Mouse (Mus musculus) C2C12 (cell line): ENCODE results near the gene Rhbdl1.

Experiments used
- CTCF ChIP-seq: IDR thresholded peaks from one replicate; pipeline ENCODE4 v1.5.1; 2011; ENCODE audit not compliant: control insufficient read depth, insufficient read depth, insufficient read length
- MAX ChIP-seq: IDR thresholded peaks from one replicate; pipeline ENCODE4 v1.6.1; 2011; ENCODE audit warnings: mild to moderate bottlenecking, control low read depth
- MYOG ChIP-seq: IDR thresholded peaks from one replicate; pipeline ENCODE4 v1.6.1; 2011; ENCODE audit not compliant: control insufficient read depth, insufficient read length; ENCODE audit errors: extremely low read depth
- USF1 ChIP-seq: IDR thresholded peaks from one replicate; pipeline ENCODE4 v1.6.1; 2011; ENCODE audit warnings: low read depth, mild to moderate bottlenecking, control low read depth, moderate library complexity

DNA sequence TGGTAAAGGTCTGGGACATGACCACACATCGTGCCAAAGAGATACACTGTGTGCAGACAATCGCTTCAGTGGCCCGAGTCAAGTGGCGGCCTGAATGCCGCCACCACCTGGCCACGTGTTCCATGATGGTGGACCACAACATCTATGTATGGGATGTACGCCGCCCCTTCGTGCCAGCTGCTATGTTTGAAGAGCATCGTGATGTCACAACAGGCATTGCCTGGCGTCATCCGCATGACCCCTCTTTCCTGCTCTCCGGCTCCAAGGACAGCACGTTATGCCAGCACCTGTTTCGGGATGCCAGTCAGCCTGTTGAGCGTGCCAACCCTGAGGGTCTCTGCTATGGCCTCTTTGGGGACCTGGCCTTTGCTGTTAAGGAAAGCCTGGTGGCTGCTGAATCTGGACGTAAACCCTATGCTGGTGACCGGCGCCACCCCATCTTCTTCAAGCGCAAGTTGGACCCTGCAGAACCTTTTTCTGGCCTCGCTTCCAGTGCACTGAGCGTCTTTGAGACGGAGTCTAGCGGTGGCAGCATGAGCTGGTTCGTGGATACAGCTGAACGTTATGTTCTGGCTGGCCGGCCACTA is 11.0 kb downstream of the Rhbdl1 start:
- TF ChIP-seq CTCF (no peak), MYOG (no peak), MAX (no peak), USF1 (no peak)
